Mouse (Mus musculus): ENCODE data around the gene Arhgap44.

Gene Arhgap44

DNA sequence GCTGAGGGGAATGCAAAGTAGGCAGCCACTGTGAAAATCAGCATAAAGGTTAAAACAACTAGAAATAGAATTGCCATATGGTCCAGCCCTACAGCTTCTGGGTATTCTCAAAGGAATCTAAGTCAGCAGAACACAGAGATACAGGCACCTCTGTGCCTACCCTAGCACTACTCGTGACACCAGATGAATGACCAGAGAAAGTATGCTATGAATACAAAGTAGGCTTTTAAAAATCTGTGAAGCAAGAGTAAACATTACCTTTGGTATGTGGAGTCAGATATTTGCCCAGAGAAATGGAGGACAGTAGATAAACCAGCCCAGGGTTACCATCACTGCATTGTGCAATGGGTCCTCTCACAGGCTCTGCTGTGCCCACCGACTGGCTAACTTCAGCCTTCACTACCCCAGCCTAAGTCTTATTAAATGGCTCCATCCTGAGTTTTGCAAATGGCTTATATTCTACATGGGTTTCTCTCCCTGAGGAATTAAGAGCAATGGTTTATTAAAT lies 25.6 kb downstream of the Arhgap44 start:
- DNase-seq (ENCODE audit: low spot score), result no peak

- DNase-seq (ENCODE audit: low spot score), result no peak
These were observed 27.5 kb downstream of the Arhgap44 start for GRCm38 (mm10) chr11:65135251-65135739.

DNA sequence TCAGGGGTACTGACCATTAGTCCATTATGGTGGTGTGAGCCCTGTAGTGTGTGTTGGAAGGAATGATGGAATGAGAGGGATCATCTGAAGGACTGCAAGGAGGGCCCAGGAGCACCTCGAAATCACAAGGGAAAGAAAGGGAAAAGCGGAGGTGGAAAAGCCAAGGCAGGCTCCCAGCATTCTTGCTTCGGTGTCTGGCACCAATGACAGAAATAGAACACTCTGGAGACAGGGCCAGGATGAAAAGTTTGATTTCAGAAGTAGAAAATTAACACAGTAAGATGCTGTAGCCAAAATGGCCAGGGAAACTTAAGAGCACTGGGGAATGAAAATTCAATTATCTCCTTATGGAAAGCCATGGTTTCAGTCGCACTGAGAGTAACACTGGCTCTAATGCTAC lies 29.1 kb downstream of the Arhgap44 start:
- DNase-seq (ENCODE audit: low spot score), result no peak

DNA sequence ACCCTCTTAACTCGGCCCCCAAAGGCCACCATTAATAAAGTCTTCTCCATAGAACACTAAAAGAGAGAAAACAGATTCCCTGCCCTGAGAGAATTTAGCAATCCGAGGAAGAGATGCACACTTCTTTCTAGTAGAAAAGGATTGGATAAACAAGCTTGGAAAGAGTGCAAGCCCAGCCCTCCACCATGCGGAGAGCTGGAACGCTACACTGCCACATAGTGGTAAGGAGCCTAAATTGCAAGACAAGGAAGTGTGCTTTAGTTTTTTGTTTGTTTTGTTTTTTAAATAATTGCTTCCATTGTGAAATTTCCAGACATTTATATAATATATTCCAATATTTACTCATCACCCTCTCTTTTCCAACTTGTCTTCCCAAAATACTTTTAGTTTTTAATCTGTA lies 33.7 kb downstream of the Arhgap44 start:
- no peak for DNase-seq (ENCODE audit: low spot score)

- no peak for DNase-seq (ENCODE audit: low spot score)
These were observed 34.1 kb downstream of the Arhgap44 start for GRCm38 (mm10) chr11:65128666-65129065.

- DNase-seq (ENCODE audit: low spot score), result no peak
These were observed 36.2 kb downstream of the Arhgap44 start for GRCm38 (mm10) chr11:65126566-65126965.

- no peak for DNase-seq (ENCODE audit: low spot score)
These were observed 37.8 kb downstream of the Arhgap44 start for GRCm38 (mm10) chr11:65124913-65125418.

GRCm38 (mm10) chr11:65120276-65120675 lies 42.5 kb downstream of the Arhgap44 start:
- no peak for DNase-seq (ENCODE audit: low spot score)

GRCm38 (mm10) chr11:65115811-65116210 lies 47.0 kb downstream of the Arhgap44 start:
- no peak for DNase-seq (ENCODE audit: low spot score)

DNA sequence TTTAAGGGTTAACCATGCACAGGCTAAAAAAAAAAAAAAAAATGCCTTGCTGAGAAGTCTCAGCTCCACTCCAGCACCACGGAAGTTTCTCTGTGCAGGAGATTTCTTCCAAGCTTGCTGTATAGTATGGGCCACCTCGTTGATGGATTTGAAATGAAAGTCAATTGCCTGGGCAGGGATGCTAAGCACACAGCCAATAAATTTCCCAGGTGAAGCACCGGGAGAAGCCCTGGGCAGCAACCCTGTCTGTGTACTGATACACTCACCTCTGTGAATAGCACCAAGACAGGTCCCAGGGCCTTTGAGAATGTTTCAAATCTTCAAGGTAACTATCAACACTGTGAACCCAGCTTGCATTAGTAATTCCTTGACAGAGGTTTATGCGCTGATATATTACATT lies 50.7 kb downstream of the Arhgap44 start:
- DNase-seq (ENCODE audit: low spot score), result no peak

DNA sequence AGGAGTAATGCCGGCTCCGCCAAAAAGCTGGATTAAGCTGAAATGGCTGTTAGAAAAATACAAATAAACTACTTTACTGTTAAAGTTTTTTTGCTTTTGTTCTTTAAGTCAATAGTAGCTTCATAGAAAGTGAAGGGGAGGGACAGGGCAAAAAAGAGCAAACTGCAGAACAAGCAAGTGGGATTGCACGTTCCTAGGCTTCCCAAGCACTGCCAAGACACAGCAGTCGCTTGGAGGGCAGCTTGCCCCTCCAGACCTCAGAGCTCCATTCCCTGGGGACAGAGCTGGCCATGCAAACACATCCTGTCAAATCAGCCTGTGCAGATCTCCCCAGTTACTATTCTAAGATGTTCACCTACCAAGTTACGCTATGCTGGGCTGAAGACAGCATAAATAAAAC lies 51.1 kb downstream of the Arhgap44 start:
- no peak for DNase-seq (ENCODE audit: low spot score)

GRCm38 (mm10) chr11:65110058-65110457 lies 52.7 kb downstream of the Arhgap44 start:
- no peak for DNase-seq (ENCODE audit: low spot score)

DNA sequence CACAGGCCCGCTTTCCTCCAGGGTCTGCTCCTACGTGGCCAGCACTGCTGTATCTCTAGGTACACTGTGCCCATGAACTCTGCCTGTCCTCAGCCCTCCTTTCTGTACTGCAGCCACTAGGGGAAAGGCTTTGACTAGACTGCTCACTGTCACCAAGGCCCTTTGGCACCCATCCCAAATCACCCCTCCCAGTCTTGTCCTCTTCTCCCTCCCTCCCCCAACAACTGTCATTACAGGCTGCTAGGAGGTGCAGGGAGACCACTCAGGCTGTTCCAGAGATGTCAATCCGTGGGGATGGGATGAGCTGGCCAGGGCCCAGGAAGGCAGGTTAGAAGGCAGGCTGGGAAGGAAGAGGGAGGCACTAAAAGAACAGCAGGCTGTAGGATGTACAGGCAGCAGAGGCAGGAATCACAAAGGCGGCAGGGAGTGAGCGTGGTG lies 55.0 kb downstream of the Arhgap44 start:
- DNase-seq (ENCODE audit: low spot score), result no peak

DNA sequence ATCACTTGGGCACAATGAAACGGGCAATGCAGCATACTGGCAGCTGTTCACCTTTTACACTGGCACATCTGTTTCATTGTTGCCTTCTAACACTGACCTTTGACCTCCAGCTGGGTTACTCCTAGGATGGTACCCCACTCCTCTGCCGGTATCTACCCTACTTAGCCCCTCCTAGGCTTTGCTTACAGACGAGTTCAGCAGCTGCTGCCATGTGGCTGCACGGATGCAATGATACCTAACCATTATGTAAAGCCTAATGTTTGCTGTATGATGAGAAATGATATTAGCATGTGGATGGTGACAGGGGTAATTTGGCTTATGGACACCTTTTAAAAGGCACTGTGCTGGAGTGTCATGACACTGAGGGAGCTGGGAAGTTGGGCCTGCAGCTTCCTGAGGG lies 55.6 kb downstream of the Arhgap44 start:
- no peak for DNase-seq (ENCODE audit: low spot score)

GRCm38 (mm10) chr11:65104076-65104475 lies 58.7 kb downstream of the Arhgap44 start:
- no peak for DNase-seq (ENCODE audit: low spot score)

GRCm38 (mm10) chr11:65101206-65101605 lies 61.6 kb downstream of the Arhgap44 start:
- no peak for DNase-seq (ENCODE audit: low spot score)

GRCm38 (mm10) chr11:65100031-65100430 lies 62.7 kb downstream of the Arhgap44 start:
- no peak for DNase-seq (ENCODE audit: low spot score)

DNA sequence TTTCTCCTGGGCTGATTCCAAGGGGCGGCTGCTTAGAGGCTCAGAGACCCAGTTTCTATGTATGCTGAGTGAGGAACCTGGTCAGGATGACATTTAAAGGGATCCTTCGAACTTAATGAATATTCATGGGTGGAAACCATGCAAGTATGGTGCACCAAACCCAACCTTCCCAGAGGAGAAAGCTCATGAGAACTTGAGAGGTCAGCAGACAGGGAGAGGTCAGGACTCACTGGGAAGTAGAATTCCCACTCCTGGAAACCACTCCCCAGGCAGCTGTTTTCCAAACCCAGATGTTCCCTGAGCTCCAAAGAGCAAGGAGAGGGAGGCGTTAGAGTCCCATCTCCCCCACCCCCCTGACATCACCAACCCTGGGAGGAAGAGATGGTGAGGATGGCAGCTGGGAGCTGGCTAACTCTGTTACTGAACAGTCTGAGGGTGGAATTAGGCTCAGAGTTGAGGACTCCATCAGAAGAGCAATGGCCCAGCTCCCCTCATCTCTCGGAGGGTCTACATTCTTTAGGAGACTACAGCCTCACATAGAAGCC lies 65.2 kb downstream of the Arhgap44 start:
- DNase-seq (ENCODE audit: low spot score), result no peak

DNA sequence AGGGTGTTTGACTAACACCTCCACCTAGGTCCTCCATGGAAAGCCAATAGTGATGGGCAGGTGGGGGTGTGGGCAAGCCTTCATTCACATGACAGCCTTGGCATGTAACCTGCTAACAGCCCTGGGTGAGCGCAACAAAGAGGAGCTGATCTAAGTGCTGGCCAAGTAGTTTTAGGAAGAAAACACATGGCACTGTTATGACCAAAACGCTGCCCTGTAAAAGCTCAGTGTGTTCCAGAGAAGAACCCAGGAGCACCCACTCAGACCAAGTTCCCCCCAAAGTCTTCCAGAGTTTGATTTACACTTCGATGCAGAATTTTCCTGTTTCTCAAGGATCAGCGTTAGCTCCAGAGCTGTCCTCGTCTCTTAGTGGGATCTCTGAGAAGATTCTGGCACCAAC lies 65.9 kb downstream of the Arhgap44 start:
- no peak for DNase-seq (ENCODE audit: low spot score)

- no peak for DNase-seq (ENCODE audit: low spot score)
These were observed 69.9 kb downstream of the Arhgap44 start for GRCm38 (mm10) chr11:65092851-65093250.

GRCm38 (mm10) chr11:65090386-65090785 lies 72.4 kb downstream of the Arhgap44 start:
- no peak for DNase-seq (ENCODE audit: low spot score)

DNA sequence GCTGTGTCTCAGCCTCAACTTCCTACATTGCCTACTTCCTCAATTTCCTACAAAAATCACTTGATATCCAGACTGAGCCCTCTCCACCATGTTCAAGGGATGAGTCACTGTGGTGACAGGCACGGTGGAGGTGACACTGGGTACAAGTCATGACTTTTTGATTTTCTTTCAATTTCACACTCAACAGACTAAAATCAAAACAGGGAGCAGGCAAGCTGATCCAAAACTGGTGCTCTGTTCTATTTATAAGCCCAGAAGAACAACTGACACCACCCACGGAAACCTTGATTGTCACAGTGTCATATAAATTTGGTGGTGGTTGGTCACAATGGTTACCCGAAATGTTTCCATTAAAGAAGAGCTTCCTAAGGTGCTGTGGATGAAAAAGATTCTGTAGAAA lies 72.8 kb downstream of the Arhgap44 start:
- no peak for DNase-seq (ENCODE audit: low spot score)

- no peak for DNase-seq (ENCODE audit: low spot score)
These were observed 73.5 kb downstream of the Arhgap44 start for GRCm38 (mm10) chr11:65089282-65089681.

Measured in c-Kit-positive CD71-positive TER-119-positive erythroid progenitor cells, embryonic 14.5 days (primary cell).